Mouse (Mus musculus) stomach, embryonic 14.5 days (tissue): ENCODE data around the gene 1700125H20Rik. TPM values are rescaled to one million over a fixed set of nuclear protein-coding genes. Genes with fewer than 3 reads are reported as not detected.
"Not testable (repeated sequence)": the region's sequence is repeated elsewhere in the genome, so short reads cannot be mapped to it uniquely, and the experiment has no call there.

Experiments used
- ATAC-seq: fragments of 200-750 bp; cut with Nextera tagmentation; 2 replicates; pipeline ENCODE4 v1.8.0; 2017; ENCODE audit warnings: low read depth, moderate TSS enrichment; ENCODE audit not compliant: insufficient number of reproducible peaks, insufficient read depth, low FRiP score
- H3K27ac ChIP-seq: fragments of 300-500 bp; sonication (generic); 2 replicates; pipeline ENCODE4 v1.5.1; 2014; ENCODE audit warnings: mild to moderate bottlenecking, low read length, moderate library complexity, mixed read lengths
- H3K27me3 ChIP-seq: fragments of 300-500 bp; sonication (generic); 2 replicates; pipeline ENCODE4 v1.6.1; 2014; ENCODE audit warnings: low read length, control low read depth, mixed read lengths; ENCODE audit not compliant: control insufficient read depth, insufficient read depth
- H3K36me3 ChIP-seq: fragments of 300-500 bp; sonication (generic); 2 replicates; pipeline ENCODE4 v1.6.1; 2014; ENCODE audit warnings: mild to moderate bottlenecking, control low read depth, low read length, moderate library complexity, mixed read lengths; ENCODE audit not compliant: control insufficient read depth, insufficient read depth
- H3K4me1 ChIP-seq: fragments of 300-500 bp; sonication (generic); 2 replicates; pipeline ENCODE4 v1.6.1; 2014; ENCODE audit warnings: low read length, control low read depth, mixed read lengths; ENCODE audit not compliant: control insufficient read depth, insufficient read depth
- H3K4me2 ChIP-seq: fragments of 300-500 bp; sonication (generic); replicated peaks from 2 replicates; pipeline ENCODE4 v1.6.1; 2014; ENCODE audit warnings: low read depth, low read length, control low read depth
- H3K4me3 ChIP-seq: fragments of 300-500 bp; sonication (generic); 2 replicates; pipeline ENCODE4 v1.5.1; 2014; ENCODE audit warnings: low read depth, low read length, control low read depth
- H3K9ac ChIP-seq: fragments of 300-500 bp; sonication (generic); replicated peaks from 2 replicates; pipeline ENCODE4 v1.6.1; 2014; ENCODE audit warnings: low read depth, mild to moderate bottlenecking, control low read depth, low read length, moderate library complexity, mixed read lengths
- H3K9me3 ChIP-seq: fragments of 300-500 bp; sonication (generic); 2 replicates; pipeline ENCODE4 v1.6.1; 2016; ENCODE audit warnings: low read depth, low read length, control low read depth; ENCODE audit not compliant: control insufficient read depth
- WGBS: fragments of 180-500 bp; shearing (Covaris S2); extraction: QIAGEN DNeasy Blood & Tissue Kit; methylation state at CpG from one replicate; pipeline ENCODE4 v1.1.7; 2014; 5-methylcytosine and 5-hydroxymethylcytosine counted together
- polyA plus RNA-seq: library from polyadenylated mRNA; unstranded; fragments of >200 nt; fragmentation: Nextera tagmentation; extraction: Ambion mirVana; gene quantifications from 2 replicates; pipeline ENCODE4 v1.2.1, GENCODE M21; 2014

Gene 1700125H20Rik
- polyA plus RNA-seq, 1 experiment from 2014 or later: not detected

DNA sequence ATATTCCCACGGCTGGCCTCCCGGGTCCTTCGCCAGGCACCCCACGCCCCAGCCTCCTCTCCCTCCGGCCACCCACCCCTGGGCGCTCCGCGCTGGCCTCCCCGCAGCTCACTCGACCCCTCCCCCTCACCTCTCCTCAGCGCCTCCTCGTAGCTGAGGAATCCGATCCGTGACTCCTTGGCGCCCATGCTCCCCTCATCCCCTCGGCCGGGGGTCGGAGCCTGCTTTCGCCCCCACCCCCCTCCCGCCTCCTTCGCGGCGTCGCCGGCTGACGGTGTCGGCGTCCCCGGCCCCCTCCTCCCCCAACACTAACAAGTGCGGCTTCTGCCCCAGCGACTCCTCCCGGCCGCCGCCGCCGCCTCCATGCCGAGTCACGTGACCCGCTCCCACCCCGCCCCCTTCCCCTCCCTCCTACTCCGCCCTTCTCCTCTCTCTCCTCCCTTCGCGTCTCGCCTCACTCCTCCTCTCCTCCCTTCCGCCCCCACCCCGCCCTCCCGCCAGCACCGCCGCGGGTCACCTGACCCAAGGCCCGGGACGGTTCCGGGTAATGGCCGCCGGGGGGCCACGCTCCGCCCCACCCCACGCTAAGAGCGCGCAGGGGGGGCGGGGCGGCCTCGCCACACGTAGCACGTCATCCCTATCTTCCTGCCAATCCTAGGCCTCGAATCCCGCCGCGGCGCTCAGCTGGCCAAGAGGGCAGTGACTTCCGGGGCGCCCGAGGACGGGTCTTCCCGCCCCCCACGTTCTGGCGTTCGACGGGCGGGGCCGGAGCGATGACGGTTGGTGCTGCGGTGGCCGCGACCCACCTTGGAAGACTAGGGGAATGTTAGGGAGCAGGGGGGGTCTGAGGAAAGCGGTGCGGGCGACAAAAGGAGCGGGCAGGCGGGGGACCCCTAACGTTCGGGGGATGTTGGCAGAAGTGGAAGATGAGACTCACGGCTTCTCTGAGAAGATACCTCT lies 30.3 kb upstream of the 1700125H20Rik start, which contains the start of gene Usp32:
TSS of gene Usp32 (minus strand) at position 581 of the 960 bp plus-strand sequence.
- Histone ChIP-seq H3K9me3 (no peaks in the 10 kb centered on the region), H3K4me3 (peak within 1 kb of the TSS; percentile 85), H3K36me3 (no peaks in the 10 kb centered on the region), H3K9ac (peak within 1 kb of the TSS; percentile 58), H3K4me2 (peak within 1 kb of the TSS; percentile 80), H3K4me1 (no peaks in the 10 kb centered on the region), H3K27me3 (no peaks in the 10 kb centered on the region), H3K27ac (peak within 1 kb of the TSS; percentile 68)
- WGBS: under 1% methylated on average over 89 of the region's 94 CpGs
- ATAC-seq: peak; percentile 98

DNA sequence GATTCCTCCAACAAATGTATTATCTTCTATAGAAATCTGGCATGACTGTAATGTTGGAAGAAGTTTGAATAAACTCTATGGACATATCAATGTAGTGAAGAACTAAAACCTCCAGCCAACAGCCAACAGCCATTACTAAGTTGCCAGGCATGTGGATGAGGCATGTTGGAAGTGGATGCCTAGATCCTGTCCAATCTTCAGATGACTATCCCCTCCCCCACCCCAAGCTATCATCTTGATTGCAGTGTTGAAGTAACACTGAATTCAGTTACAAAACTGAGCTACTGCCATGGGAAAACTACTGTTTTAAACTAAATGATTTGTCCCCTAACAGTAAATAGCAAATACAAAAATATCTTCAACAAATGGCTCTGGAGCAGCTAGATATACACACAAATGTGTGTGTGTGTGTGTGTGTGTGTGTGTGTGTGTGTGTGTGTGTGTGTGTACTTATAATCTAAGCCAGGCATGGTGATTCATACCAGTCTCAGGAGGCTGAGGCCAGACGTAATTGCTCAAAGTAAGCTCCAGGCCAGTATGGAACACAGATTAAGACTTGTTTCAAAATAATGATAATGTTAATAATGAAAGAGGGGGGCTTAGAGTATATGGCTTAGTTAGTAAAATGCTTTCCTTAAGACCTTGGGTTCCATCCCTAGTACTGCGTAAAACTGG lies 17.8 kb upstream of the 1700125H20Rik start:
- no peak overlapping the region for H3K9ac ChIP-seq
- no peak for ATAC-seq
- no peaks in the 10 kb centered on the region for H3K9me3 ChIP-seq
- H3K27me3 ChIP-seq: no peaks in the 10 kb centered on the region
- H3K4me1 ChIP-seq: no peaks in the 10 kb centered on the region
- no peak overlapping the region for H3K4me3 ChIP-seq
- H3K36me3 ChIP-seq: no peaks in the 10 kb centered on the region
- no peak overlapping the region for H3K27ac ChIP-seq
- 88% methylated on average over 2 of the region's 2 CpGs for WGBS
- H3K4me2 ChIP-seq: no peak overlapping the region

DNA sequence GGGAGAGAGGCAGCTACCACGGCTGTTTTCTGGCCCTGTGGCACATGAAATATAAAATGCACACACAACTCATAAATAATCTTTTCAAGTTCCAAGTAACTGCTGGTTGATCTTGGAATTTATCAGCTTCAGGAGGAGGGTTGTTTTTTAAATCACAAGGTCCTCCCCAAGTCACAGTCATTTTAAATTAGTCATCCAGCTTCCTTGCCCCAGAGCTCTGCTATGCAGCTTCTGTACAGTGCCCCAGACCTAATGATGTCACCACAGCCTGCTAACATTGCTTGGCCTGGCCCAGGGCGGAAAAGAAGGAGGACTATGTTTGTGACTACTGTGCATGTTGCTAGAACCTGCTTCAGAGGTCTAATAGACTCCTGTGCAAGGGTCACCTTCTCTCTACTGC lies 12.9 kb upstream of the 1700125H20Rik start:
- 49% methylated on average over 2 of the region's 2 CpGs for WGBS
- no peak for ATAC-seq
- Histone ChIP-seq H3K9ac (no peak overlapping the region), H3K4me3 (no peak overlapping the region), H3K4me1 (no peaks in the 10 kb centered on the region), H3K4me2 (no peak overlapping the region), H3K27me3 (no peaks in the 10 kb centered on the region), H3K9me3 (no peaks in the 10 kb centered on the region), H3K27ac (no peak overlapping the region), H3K36me3 (no peaks in the 10 kb centered on the region)

DNA sequence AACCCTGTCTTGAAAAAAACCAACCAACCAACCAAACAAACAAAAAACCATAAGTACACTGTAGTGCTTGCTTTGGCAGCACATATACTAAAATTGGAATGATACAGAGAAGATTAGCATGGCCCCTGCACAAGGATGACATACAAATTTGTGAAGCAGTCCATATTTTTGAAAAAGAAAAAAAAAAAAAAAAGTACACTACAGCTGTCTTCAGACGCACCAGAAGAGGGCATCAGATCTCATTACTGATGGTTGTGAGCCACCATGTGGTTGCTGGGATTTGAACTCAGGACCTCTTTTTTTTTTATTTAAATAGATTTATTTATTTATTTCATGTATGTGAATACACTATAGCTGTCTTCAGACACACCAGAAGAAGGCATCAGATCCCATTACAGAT lies 7.2 kb upstream of the 1700125H20Rik start:
- 94% methylated on average over 1 of the region's 1 CpGs for WGBS
- not testable (repeated sequence) for H3K27ac ChIP-seq, H3K4me1 ChIP-seq, H3K9me3 ChIP-seq, H3K27me3 ChIP-seq, H3K9ac ChIP-seq, H3K4me2 ChIP-seq, H3K36me3 ChIP-seq, ATAC-seq, H3K4me3 ChIP-seq

DNA sequence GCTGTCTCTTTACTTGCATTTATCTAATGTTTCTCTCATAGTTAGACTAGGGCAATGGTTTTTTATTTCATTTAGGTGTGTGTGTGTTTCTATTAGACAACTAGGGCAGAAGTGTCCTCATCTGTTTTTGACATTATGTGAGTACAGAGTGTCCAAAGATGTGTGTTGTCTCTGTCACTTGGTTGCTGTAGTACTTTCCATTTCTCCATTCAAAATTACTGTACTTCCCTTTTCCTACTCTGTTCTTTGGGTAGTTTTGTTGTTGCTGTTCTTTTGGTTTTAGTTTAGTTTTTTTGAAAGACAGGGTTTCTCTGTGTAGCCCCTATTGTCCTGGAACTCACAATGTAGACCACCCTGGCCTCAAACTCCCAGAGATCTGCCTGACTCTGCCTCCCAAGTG lies 5.8 kb upstream of the 1700125H20Rik start:
- H3K9me3 ChIP-seq: no peaks in the 10 kb centered on the region
- no peak for ATAC-seq
- no peak overlapping the region for H3K27ac ChIP-seq
- no peak overlapping the region for H3K4me3 ChIP-seq
- H3K36me3 ChIP-seq: no peaks in the 10 kb centered on the region
- no peaks in the 10 kb centered on the region for H3K4me1 ChIP-seq
- no peak overlapping the region for H3K4me2 ChIP-seq
- no peak overlapping the region for H3K9ac ChIP-seq
- H3K27me3 ChIP-seq: no peaks in the 10 kb centered on the region

DNA sequence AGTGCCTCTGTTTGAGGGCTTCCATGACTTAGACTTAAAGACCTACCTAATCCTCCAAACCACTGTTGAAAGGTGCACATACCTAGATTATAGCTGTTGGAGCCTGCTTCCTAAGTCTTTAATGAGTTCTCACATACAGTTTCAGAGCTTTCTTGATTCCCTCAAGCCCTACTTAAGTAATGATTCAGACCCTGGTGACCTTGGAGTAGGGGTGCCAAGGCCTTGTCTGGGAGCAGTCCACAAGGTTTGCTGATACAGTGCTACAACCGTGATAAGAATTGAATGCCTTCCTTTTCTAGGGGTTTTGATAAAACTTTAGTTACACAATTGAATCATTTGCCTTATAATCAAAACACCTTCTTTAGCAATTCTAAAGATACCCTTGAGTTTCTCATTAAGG lies 2.7 kb upstream of the 1700125H20Rik start:
- no peak for ATAC-seq
- Histone ChIP-seq H3K4me1 (no peaks in the 10 kb centered on the region), H3K9me3 (no peaks in the 10 kb centered on the region), H3K4me3 (no peak overlapping the region), H3K36me3 (no peaks in the 10 kb centered on the region), H3K27me3 (no peaks in the 10 kb centered on the region), H3K4me2 (no peak overlapping the region), H3K9ac (no peak overlapping the region), H3K27ac (no peak overlapping the region)
- 70% methylated on average over 1 of the region's 1 CpGs for WGBS

DNA sequence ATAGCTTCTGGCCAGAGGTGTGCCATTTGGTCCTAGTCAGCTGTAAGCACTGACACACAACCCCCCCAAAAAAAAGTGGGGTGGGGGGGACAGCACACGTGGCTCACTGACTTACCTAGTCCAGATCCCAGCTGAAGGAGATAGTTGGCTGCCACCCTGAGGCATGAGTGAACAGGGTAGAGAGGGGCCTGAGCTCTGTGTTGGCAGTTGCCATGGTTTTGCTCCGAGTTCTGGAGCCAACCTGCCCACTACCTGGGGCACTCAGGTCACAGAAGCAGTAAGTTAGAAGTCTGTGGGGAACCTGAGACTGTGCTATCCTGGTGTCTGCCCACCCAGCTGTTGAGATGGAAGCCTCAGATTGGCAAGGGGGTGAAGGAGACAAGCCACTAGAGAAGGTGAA lies 629 bp downstream of the 1700125H20Rik start:
- no peak overlapping the region for H3K4me2 ChIP-seq
- WGBS: 29% methylated on average over 2 of the region's 2 CpGs
- H3K27ac ChIP-seq: no peak overlapping the region
- no peaks in the 10 kb centered on the region for H3K4me1 ChIP-seq
- no peak overlapping the region for H3K4me3 ChIP-seq
- H3K36me3 ChIP-seq: no peaks in the 10 kb centered on the region
- no peaks in the 10 kb centered on the region for H3K27me3 ChIP-seq
- H3K9ac ChIP-seq: no peak overlapping the region
- no peaks in the 10 kb centered on the region for H3K9me3 ChIP-seq
- no peak for ATAC-seq

DNA sequence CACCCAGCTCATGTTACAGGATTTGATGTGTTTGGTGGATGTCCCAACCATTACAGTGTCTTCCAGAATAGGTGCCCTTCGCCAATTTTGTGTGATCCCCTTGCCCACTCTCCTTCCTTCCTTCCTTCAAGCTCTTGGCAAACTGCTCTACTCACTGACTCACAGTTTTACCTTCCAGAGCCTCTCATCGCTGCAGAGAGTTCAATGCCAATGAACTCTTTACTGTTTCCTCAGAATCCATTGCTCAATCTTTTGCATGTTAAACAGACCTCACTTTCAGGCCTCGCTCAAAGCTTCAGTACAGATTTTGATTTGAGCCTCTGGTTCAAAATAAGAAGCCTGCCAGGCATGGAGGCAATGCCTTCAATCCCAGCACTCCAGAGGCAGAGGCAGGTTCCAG lies 5.7 kb downstream of the 1700125H20Rik start:
- Histone ChIP-seq H3K36me3 (no peaks in the 10 kb centered on the region), H3K27ac (no peak overlapping the region), H3K4me1 (no peaks in the 10 kb centered on the region), H3K9ac (no peak overlapping the region), H3K4me2 (no peak overlapping the region), H3K9me3 (no peaks in the 10 kb centered on the region), H3K27me3 (no peaks in the 10 kb centered on the region), H3K4me3 (no peak overlapping the region)
- 81% methylated on average over 3 of the region's 3 CpGs for WGBS
- no peak for ATAC-seq
